Mouse (Mus musculus): Measurements from ENCODE around the gene Kcnj11. TPM values are rescaled to one million over a fixed set of nuclear protein-coding genes. Genes with fewer than 3 reads are reported as not detected.

Gene Kcnj11
- polyA plus RNA-seq, 1 experiment from 2014 or later = 0.31 TPM

DNA sequence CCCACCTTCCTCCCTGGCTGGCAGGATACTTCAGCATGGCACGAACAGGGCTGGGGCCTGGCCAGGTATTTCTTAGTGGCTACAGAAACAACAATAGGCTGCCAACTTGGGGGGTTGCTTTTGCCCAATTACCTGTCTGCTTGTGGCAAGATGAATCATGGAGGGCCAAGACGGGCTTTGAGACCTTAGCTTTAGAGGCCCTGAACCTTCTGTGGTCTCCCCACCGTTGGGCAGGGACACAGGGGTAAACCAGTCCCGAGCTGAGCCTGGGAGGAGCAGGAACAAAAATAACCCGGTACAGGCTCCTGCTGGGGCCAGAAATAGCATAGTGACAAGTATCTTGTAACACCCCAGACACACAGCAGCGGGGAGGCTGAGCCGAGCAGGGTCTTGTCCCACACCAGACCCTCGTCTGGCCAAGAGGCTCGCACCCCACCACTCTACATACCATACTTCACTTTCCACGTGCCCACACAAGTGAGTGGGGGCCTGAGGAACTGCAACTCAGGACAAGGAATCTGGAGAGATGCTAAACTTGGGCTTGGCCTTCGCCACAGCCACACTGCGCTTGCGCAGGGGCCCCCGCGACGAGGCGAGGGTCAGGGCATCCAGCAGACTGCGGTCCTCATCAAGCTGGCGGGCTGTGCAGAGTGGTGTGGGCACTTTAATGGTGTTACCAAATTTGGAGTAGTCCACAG is 2.2 kb downstream of the Kcnj11 start:
- H3K9ac ChIP-seq (ENCODE audit: low read length) = no peak overlapping the region
- 89% methylated on average over 19 of the region's 19 CpGs for WGBS
- ATAC-seq (ENCODE audit: insufficient read depth, low FRiP score, low TSS enrichment) (no peak), DNase-seq (ENCODE audit: low spot score) (no peak)
- no peaks in the 10 kb centered on the region for H3K9me3 ChIP-seq (ENCODE audit: control insufficient read depth, low read length)
- no peak overlapping the region for H3K4me2 ChIP-seq (ENCODE audit: low read depth)
- no peak overlapping the region for H3K27ac ChIP-seq (ENCODE audit: low read depth, low read length)
- no peaks in the 10 kb centered on the region for H3K36me3 ChIP-seq (ENCODE audit: control insufficient read depth, insufficient read depth, low read length)
- no peaks in the 10 kb centered on the region for H3K4me1 ChIP-seq (ENCODE audit: control insufficient read depth, insufficient read depth, low read length)
- 0 out of 2 replicates have a peak, but pooled peaks cover 3% of the 10 kb centered on the region for H3K27me3 ChIP-seq (ENCODE audit: control insufficient read depth, insufficient read depth, low read length)
- H3K4me3 ChIP-seq (ENCODE audit: low read depth, low read length) = no peak overlapping the region

- DNase-seq (ENCODE audit: low spot score) = no peak
- no peak for ATAC-seq (ENCODE audit: insufficient read depth, low FRiP score, low TSS enrichment)
- H3K27me3 ChIP-seq (ENCODE audit: control insufficient read depth, insufficient read depth, low read length) = 0 out of 2 replicates have a peak, but pooled peaks cover 3% of the 10 kb centered on the region
- no peak overlapping the region for H3K9ac ChIP-seq (ENCODE audit: low read length)
- no peak overlapping the region for H3K27ac ChIP-seq (ENCODE audit: low read depth, low read length)
- 75% methylated on average over 4 of the region's 4 CpGs for WGBS
- H3K4me1 ChIP-seq (ENCODE audit: control insufficient read depth, insufficient read depth, low read length) = no peaks in the 10 kb centered on the region
- H3K4me3 ChIP-seq (ENCODE audit: low read depth, low read length) = no peak overlapping the region
- H3K4me2 ChIP-seq (ENCODE audit: low read depth) = no peak overlapping the region
- no peaks in the 10 kb centered on the region for H3K9me3 ChIP-seq (ENCODE audit: control insufficient read depth, low read length)
- no peaks in the 10 kb centered on the region for H3K36me3 ChIP-seq (ENCODE audit: control insufficient read depth, insufficient read depth, low read length)
Observed at GRCm38 (mm10) chr7:46097319-46097783, 3.2 kb downstream of the Kcnj11 start.

DNA sequence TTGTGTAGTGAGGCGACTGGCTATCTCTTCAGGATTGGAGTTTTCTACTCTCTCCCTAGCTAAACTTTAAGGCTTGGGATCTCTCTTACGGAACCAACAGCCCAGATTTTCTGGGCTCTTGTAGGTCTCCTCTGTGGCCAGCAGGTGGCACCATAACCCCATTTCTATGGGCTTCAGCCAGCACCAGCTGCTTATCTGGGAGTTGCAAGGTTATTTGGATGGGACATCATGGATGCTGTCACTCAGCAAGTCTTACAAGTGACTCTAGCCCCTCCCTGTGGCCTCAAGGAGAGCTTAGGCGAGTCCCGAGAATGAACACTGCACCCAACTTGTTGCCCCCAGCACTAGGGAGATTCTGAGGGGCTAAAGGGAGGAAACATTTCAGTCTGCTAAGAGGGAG is 4.4 kb downstream of the Kcnj11 start:
- Histone ChIP-seq H3K27ac (ENCODE audit: low read depth, low read length) (no peak overlapping the region), H3K4me3 (ENCODE audit: low read depth, low read length) (no peak overlapping the region), H3K36me3 (ENCODE audit: control insufficient read depth, insufficient read depth, low read length) (no peaks in the 10 kb centered on the region), H3K4me2 (ENCODE audit: low read depth) (no peak overlapping the region), H3K9me3 (ENCODE audit: control insufficient read depth, low read length) (no peaks in the 10 kb centered on the region), H3K9ac (ENCODE audit: low read length) (no peak overlapping the region), H3K4me1 (ENCODE audit: control insufficient read depth, insufficient read depth, low read length) (no peaks in the 10 kb centered on the region), H3K27me3 (ENCODE audit: control insufficient read depth, insufficient read depth, low read length) (0 out of 2 replicates have a peak, but pooled peaks cover 3% of the 10 kb centered on the region)
- ATAC-seq (ENCODE audit: insufficient read depth, low FRiP score, low TSS enrichment) = no peak
- peak; percentile 76 for DNase-seq (ENCODE audit: low spot score)
- 8% methylated on average over 4 of the region's 4 CpGs for WGBS

DNA sequence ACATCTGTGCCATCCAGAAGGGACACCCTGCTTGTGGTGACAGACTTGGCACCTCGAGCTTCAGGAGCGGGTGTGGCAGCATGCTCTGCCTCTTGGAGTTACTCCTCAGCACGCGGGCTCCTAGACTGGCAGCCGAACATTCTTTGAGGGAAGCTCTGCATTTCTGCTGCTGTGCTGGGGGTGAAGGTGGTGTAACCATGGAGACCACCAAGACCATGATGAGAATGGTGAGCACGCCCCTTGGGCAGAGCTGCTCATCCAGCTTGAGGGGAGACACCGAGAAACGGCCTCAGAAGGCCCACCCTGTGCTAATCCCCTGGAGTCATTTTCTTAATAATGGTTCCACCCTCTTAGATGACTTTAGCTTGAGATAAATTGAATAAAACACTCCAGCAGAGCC is 7.8 kb downstream of the Kcnj11 start:
- H3K27ac ChIP-seq (ENCODE audit: low read depth, low read length) = no peak overlapping the region
- 45% methylated on average over 8 of the region's 8 CpGs for WGBS
- no peak for DNase-seq (ENCODE audit: low spot score)
- no peaks in the 10 kb centered on the region for H3K9me3 ChIP-seq (ENCODE audit: control insufficient read depth, low read length)
- no peaks in the 10 kb centered on the region for H3K27me3 ChIP-seq (ENCODE audit: control insufficient read depth, insufficient read depth, low read length)
- no peaks in the 10 kb centered on the region for H3K4me1 ChIP-seq (ENCODE audit: control insufficient read depth, insufficient read depth, low read length)
- H3K9ac ChIP-seq (ENCODE audit: low read length) = no peak overlapping the region
- no peak overlapping the region for H3K4me3 ChIP-seq (ENCODE audit: low read depth, low read length)
- H3K4me2 ChIP-seq (ENCODE audit: low read depth) = no peak overlapping the region
- no peak for ATAC-seq (ENCODE audit: insufficient read depth, low FRiP score, low TSS enrichment)
- no peaks in the 10 kb centered on the region for H3K36me3 ChIP-seq (ENCODE audit: control insufficient read depth, insufficient read depth, low read length)

GRCm38 (mm10) chr7:46088241-46088640 is 12.3 kb downstream of the Kcnj11 start:
- H3K9me3 ChIP-seq (ENCODE audit: control insufficient read depth, low read length) = no peaks in the 10 kb centered on the region
- no peak for DNase-seq (ENCODE audit: low spot score)
- H3K4me2 ChIP-seq (ENCODE audit: low read depth) = no peak overlapping the region
- no peaks in the 10 kb centered on the region for H3K4me1 ChIP-seq (ENCODE audit: control insufficient read depth, insufficient read depth, low read length)
- 89% methylated on average over 6 of the region's 6 CpGs for WGBS
- no peak for ATAC-seq (ENCODE audit: insufficient read depth, low FRiP score, low TSS enrichment)
- H3K4me3 ChIP-seq (ENCODE audit: low read depth, low read length) = no peak overlapping the region
- H3K9ac ChIP-seq (ENCODE audit: low read length) = no peak overlapping the region
- H3K36me3 ChIP-seq (ENCODE audit: control insufficient read depth, insufficient read depth, low read length) = 0 out of 2 replicates have a peak, but pooled peaks cover 2% of the 10 kb centered on the region
- H3K27ac ChIP-seq (ENCODE audit: low read depth, low read length) = no peak overlapping the region
- H3K27me3 ChIP-seq (ENCODE audit: control insufficient read depth, insufficient read depth, low read length) = no peaks in the 10 kb centered on the region

GRCm38 (mm10) chr7:46086378-46086777 is 14.2 kb downstream of the Kcnj11 start:
- no peak overlapping the region for H3K9ac ChIP-seq (ENCODE audit: low read length)
- DNase-seq (ENCODE audit: low spot score) (no peak), ATAC-seq (ENCODE audit: insufficient read depth, low FRiP score, low TSS enrichment) (no peak)
- H3K36me3 ChIP-seq (ENCODE audit: control insufficient read depth, insufficient read depth, low read length) = peaks cover 5% of the 10 kb centered on the region
- no peaks in the 10 kb centered on the region for H3K4me1 ChIP-seq (ENCODE audit: control insufficient read depth, insufficient read depth, low read length)
- no peaks in the 10 kb centered on the region for H3K9me3 ChIP-seq (ENCODE audit: control insufficient read depth, low read length)
- H3K4me2 ChIP-seq (ENCODE audit: low read depth) = no peak overlapping the region
- no peak overlapping the region for H3K27ac ChIP-seq (ENCODE audit: low read depth, low read length)
- 89% methylated on average over 6 of the region's 6 CpGs for WGBS
- no peaks in the 10 kb centered on the region for H3K27me3 ChIP-seq (ENCODE audit: control insufficient read depth, insufficient read depth, low read length)
- H3K4me3 ChIP-seq (ENCODE audit: low read depth, low read length) = no peak overlapping the region

- no peak for DNase-seq (ENCODE audit: low spot score)
- Histone ChIP-seq H3K4me1 (ENCODE audit: control insufficient read depth, insufficient read depth, low read length) (no peaks in the 10 kb centered on the region), H3K36me3 (ENCODE audit: control insufficient read depth, insufficient read depth, low read length) (peaks cover 8% of the 10 kb centered on the region), H3K4me3 (ENCODE audit: low read depth, low read length) (no peak overlapping the region), H3K27me3 (ENCODE audit: control insufficient read depth, insufficient read depth, low read length) (no peaks in the 10 kb centered on the region), H3K9me3 (ENCODE audit: control insufficient read depth, low read length) (no peaks in the 10 kb centered on the region), H3K27ac (ENCODE audit: low read depth, low read length) (no peak overlapping the region), H3K4me2 (ENCODE audit: low read depth) (no peak overlapping the region), H3K9ac (ENCODE audit: low read length) (no peak overlapping the region)
- no peak for ATAC-seq (ENCODE audit: insufficient read depth, low FRiP score, low TSS enrichment)
- WGBS = 82% methylated on average over 16 of the region's 16 CpGs
Observed at GRCm38 (mm10) chr7:46084839-46085513, 15.6 kb downstream of the Kcnj11 start.

DNA sequence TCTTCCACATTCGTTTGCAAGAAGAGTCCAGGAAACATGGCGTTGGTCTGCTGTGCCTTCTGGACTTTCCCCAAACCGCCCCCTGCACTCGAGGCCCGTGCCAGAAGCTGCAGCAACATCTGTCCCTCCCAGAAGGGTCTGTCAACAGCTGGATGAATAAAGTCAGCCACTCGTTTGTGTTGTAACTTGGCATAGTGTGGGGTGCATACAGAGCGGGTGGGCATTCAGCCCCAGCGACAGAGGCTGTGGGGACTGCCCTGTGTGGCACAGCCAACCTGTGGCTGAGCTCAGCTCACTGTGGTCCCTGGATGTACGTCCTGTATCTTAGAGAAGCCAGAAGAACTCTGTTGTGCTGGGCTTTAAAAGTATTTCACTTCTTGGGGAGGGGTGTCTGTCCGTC is 16.5 kb downstream of the Kcnj11 start:
- H3K27ac ChIP-seq (ENCODE audit: low read depth, low read length) = no peak overlapping the region
- H3K9ac ChIP-seq (ENCODE audit: low read length) = no peak overlapping the region
- H3K4me3 ChIP-seq (ENCODE audit: low read depth, low read length) = no peak overlapping the region
- 92% methylated on average over 10 of the region's 10 CpGs for WGBS
- no peaks in the 10 kb centered on the region for H3K4me1 ChIP-seq (ENCODE audit: control insufficient read depth, insufficient read depth, low read length)
- no peaks in the 10 kb centered on the region for H3K27me3 ChIP-seq (ENCODE audit: control insufficient read depth, insufficient read depth, low read length)
- H3K9me3 ChIP-seq (ENCODE audit: control insufficient read depth, low read length) = no peaks in the 10 kb centered on the region
- DNase-seq (ENCODE audit: low spot score) (no peak), ATAC-seq (ENCODE audit: insufficient read depth, low FRiP score, low TSS enrichment) (no peak)
- H3K36me3 ChIP-seq (ENCODE audit: control insufficient read depth, insufficient read depth, low read length) = peaks cover 9% of the 10 kb centered on the region
- H3K4me2 ChIP-seq (ENCODE audit: low read depth) = no peak overlapping the region

DNA sequence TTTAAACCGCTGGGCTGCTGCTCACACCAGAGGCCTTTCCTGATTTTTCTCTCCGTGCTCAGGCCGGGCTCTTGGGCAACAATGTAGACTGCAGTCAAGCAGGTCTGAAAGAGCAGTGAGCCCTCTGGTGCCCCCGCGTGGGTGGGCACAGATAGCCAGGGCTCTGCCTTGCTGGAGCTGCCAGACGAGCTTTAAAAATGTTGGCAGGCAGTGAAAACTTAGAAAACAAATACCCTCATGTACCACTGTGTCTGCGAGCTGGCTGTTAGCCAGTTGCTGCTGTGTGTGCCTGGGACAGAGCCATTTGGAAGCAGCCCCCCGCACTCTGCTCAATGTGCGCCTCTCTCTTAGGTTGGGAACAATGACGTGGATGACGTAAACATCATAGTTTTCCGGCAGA is 22.9 kb downstream of the Kcnj11 start:
- ATAC-seq (ENCODE audit: insufficient read depth, low FRiP score, low TSS enrichment) (no peak), DNase-seq (ENCODE audit: low spot score) (no peak)
- Histone ChIP-seq H3K27ac (ENCODE audit: low read depth, low read length) (no peak overlapping the region), H3K9me3 (ENCODE audit: control insufficient read depth, low read length) (no peaks in the 10 kb centered on the region), H3K4me1 (ENCODE audit: control insufficient read depth, insufficient read depth, low read length) (no peaks in the 10 kb centered on the region), H3K4me3 (ENCODE audit: low read depth, low read length) (no peak overlapping the region), H3K9ac (ENCODE audit: low read length) (no peak overlapping the region), H3K36me3 (ENCODE audit: control insufficient read depth, insufficient read depth, low read length) (peaks cover 12% of the 10 kb centered on the region), H3K27me3 (ENCODE audit: control insufficient read depth, insufficient read depth, low read length) (no peaks in the 10 kb centered on the region), H3K4me2 (ENCODE audit: low read depth) (no peak overlapping the region)
- 92% methylated on average over 12 of the region's 12 CpGs for WGBS
